Mouse (Mus musculus): ENCODE results near the gene Olfr704. TPM values are rescaled to one million over a fixed set of nuclear protein-coding genes. Genes with fewer than 3 reads are reported as not detected.
"Not testable (repeated sequence)": the region's sequence is repeated elsewhere in the genome, so short reads cannot be mapped to it uniquely, and the experiment has no call there.

Olfr704 gene
- total RNA-seq (2021): not detected
- long read RNA-seq: 0 reads

DNA sequence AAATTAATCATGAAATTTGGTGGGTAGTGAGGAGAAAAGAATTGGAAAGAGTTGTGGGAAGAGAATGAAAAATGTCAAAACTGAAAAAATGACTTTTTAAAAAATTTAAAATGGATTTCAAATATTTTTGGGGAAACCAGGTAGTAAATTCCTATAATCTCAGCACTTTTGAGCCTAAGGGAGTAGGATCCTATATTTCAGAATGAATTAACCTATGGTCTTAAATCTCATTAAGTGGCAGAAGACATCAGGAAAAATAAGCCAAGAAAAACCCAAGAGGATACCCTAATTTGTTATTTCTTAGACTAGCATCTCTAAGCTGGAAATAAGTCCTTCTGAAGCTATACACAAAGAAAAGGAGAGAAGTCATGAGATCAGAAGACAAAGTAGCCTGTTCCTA is at the start of gene Olfr704:
TSS of gene Olfr704 (plus strand) at position 301 of the 400 bp plus-strand sequence.
- no peak for DNase-seq (ENCODE audit: low spot score in 2 of 2)

DNA sequence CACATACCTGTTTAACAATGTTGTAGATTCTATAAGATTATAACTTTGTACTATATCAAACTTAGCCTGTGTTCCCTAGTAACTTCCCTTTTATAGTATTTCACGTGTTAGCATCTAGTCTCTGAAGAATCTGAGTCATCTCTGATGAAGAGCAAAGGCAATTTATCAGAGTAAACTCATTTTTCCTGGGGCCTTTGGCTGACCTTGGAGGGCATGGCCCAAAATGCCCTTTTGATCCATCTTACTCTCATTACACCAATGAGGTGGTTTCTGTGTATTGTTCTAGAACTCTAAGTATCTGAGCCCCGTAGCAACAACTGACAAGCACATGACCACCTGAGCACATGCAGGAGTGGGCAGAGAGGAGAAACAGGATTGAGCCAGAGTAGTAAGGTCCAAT is 49.2 kb upstream of the Olfr704 start, which contains the start of gene Olfr701:
TSS of gene Olfr701 (plus strand) at position 301 of the 400 bp plus-strand sequence.
- no peak for DNase-seq (ENCODE audit: low spot score in 2 of 2)

DNA sequence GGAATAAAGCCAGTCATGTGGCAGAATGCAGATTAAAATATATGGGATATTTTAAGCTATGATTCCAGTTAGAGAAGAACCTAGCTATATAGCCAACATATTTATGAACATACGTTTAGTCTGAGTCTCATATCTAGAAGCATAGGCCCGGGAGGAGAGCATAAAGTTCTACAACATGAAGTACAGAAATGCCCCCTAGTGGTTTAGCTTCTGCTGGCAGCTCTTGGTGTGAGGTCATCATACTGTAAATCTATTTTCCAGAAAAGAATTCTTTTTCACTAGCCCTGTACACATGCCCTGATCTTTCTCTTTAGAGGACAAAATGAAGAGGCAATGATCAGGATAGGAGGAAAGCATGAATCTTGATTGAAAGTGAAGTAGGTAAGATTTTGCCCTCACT is 47.2 kb upstream of the Olfr704 start:
- DNase-seq (ENCODE audit: low spot score in 2 of 2): no peak

DNA sequence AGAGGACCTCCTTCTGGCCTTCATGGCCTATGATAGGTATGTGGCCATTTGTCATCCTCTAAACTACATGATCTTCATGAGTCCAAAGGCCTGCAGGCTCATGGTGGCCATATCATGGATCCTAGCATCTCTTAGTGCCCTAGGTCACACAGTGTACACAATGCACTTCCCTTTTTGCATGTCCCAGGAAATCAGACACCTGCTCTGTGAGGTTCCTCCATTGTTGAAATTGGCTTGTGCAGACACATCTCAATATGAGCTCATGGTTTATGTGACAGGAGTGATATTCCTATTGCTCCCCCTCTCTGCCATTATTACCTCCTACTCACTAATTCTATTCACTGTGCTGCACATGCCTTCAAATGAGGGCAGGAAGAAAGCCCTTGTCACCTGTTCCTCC is 44.6 kb upstream of the Olfr704 start:
- no peak for DNase-seq (ENCODE audit: low spot score in 2 of 2)

DNA sequence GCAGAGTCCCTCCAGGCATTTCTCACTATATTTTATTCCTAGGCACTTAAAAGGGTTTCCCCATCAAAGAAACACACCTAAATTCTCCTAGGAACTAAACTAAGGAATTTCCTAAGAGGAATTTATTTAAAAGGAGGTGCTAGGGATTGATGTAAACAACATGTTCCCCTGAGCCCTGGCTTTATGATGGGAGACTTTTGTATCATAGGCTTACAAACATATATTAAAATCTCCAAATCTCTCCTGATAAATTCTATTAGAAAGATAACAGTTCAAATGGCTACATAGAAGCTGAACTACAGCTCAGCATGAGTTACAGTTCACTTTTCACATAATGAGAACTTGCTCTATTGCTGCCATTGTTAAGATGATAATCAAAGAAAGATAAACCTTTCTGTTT is 29.2 kb upstream of the Olfr704 start, which contains the start of gene Olfr702:
TSS of gene Olfr702 (minus strand) at position 101 of the 400 bp plus-strand sequence.
- no peak for DNase-seq (ENCODE audit: low spot score in 2 of 2)

DNA sequence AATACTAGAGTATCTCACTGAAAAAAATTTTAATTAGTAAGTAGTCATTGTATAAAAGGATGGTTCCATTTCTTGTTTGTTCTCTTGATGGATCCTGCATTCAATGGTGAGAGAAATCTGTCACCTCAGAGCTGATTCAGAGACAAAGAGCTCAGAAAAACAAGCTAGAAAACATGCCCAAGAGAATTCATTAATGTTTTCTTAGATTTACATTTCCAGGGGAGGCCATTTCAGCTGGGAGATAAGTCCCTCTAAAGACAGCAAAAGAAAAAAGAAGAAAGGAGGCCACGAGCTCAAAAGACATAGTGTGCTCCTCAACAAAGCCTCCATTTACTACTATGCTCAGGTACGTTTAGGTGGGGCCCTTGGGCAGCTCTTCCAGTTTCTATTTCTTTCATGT is 19.9 kb upstream of the Olfr704 start, which contains the start of gene Olfr703:
TSS of gene Olfr703 (plus strand) at position 301 of the 400 bp plus-strand sequence.
- DNase-seq (ENCODE audit: low spot score in 2 of 2): no peak

DNA sequence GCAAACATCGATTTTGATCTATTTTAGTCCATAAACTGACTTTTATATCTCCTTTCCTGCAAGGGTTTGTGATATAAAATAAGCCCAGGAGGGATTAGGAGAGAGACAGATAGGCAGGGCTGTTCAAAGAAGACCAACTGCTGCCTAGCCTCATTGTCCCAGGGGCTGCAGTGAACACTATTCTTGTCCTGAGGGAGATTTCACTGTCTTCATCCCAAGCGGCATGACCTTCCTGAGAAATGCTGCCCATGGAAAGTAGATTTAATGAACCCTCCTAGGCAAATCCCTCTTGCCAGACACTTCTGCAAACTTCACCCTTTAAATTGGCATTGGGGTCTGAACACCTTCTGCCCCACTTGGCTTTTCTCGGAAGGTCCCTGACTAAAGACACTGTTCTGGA is 13.8 kb downstream of the Olfr704 start, which contains the start of gene Olfr705:
TSS of gene Olfr705 (minus strand) at position 101 of the 400 bp plus-strand sequence.
- no peak for DNase-seq (ENCODE audit: low spot score in 2 of 2)

DNA sequence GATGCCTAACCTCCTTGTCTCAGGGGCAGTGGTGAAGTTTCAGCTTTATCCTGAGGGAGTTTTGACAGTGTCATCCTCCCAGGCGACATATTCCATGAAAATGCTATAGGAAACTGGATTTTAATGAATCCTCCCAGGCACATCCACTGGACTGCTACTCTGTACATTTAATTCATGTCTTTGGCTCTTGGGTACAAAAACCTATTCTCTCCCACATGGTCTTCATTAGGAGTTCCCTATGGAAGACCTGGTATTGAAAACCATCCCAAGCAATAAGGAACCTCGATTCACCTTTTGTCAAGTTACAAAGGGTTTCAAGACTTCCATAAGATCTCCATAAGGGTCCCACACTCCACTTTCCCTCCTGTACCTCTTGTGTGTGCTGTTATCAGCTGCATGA is 25.1 kb downstream of the Olfr704 start, which contains the start of gene Olfr706:
TSS of gene Olfr706 (minus strand) at position 101 of the 400 bp plus-strand sequence.
- no peak for DNase-seq (ENCODE audit: low spot score in 2 of 2)

DNA sequence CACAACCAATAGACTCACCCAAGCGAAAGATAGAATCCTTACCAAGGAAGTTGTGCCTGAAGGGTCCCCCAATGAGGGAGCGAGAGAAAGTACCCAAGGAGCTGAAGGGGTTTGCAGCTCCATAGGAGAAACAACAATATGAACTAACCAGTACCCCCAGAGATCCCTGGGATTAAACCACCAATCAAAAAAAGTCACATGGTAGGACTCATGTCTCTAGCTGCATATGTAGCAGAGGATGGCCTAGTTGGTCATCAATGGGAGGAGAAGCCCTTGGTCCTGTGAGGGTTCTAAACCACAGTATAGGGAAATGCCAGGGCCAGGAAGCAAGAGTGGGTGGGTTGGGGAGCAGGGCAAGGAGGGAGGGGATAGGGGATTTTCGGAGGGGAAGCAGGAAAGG is 38.2 kb downstream of the Olfr704 start, which contains the start of gene Olfr707:
TSS of gene Olfr707 (minus strand) at position 101 of the 400 bp plus-strand sequence.
- DNase-seq (ENCODE audit: low spot score in 2 of 2): not testable (repeated sequence)

DNA sequence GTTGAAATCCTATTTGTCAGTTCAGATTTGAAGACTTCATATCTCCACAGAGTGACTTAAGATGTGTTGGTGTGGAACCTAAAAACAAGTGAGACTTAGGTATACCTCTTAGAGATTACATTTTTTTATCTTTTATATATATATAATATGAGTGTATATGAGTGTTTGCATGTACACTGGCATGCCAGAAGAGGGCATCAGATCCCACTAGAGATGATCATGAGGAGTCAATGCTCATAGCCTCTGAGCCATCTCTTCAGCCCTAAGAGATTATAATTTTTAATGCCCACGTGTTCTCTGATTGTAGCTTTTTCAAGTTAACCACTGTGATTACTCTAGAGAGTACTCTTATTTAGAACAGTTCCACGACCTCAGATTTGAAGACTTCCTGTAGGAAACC is 44.7 kb downstream of the Olfr704 start, which contains the start of gene Olfr1532-ps1:
TSS of gene Olfr1532-ps1 (plus strand) at position 326 of the 400 bp plus-strand sequence.
- no peak for DNase-seq (ENCODE audit: low spot score in 2 of 2)

Other genes starting within 250 kb of the Olfr704 start
- gene Olfr693, start 182.6 kb upstream of the Olfr704 start, total RNA-seq (2021): not detected
- gene Olfr694, start 171.4 kb upstream of the Olfr704 start, total RNA-seq (2021): not detected
- not detected for gene Olfr695, start 146.8 kb upstream of the Olfr704 start, total RNA-seq (2021)
- not detected for gene Olfr697, start 120.7 kb upstream of the Olfr704 start, total RNA-seq (2021)
- not detected for gene Olfr698, start 107.8 kb upstream of the Olfr704 start, total RNA-seq (2021)
- not detected for gene Olfr699, start 70.0 kb upstream of the Olfr704 start, total RNA-seq (2021)
- gene Olfr700, start 54.4 kb upstream of the Olfr704 start, total RNA-seq (2021): not detected
- gene Olfr701, start 49.1 kb upstream of the Olfr704 start, total RNA-seq (2021): not detected
- not detected for gene Olfr702, start 29.3 kb upstream of the Olfr704 start, total RNA-seq (2021)
- not detected for gene Olfr703, start 19.8 kb upstream of the Olfr704 start, total RNA-seq (2021)
- not detected for gene Olfr705, start 13.7 kb downstream of the Olfr704 start, total RNA-seq (2021)
- gene Olfr706, start 25.0 kb downstream of the Olfr704 start, total RNA-seq (2021): not detected
- not detected for gene Olfr707, start 38.1 kb downstream of the Olfr704 start, total RNA-seq (2021)
- not detected for gene Olfr1532-ps1, start 44.8 kb downstream of the Olfr704 start, total RNA-seq (2021)
- not detected for gene Olfr709-ps1, start 69.0 kb downstream of the Olfr704 start, total RNA-seq (2021)
- gene Olfr710, start 85.1 kb downstream of the Olfr704 start, total RNA-seq (2021): not detected
- gene Olfr6, start 100.8 kb downstream of the Olfr704 start, total RNA-seq (2021): under 1 TPM; 0.25 to 0.33 TPM
- not detected for gene Olfr711, start 112.3 kb downstream of the Olfr704 start, total RNA-seq (2021)
- gene Olfr2, start 142.9 kb downstream of the Olfr704 start, total RNA-seq (2021): not detected
- not detected for gene Olfr713, start 168.0 kb downstream of the Olfr704 start, total RNA-seq (2021)
- not detected for gene Olfr714, start 207.8 kb downstream of the Olfr704 start, total RNA-seq (2021)
- gene Olfr17, start 230.0 kb downstream of the Olfr704 start, total RNA-seq (2021): not detected
- gene Olfr715b, start 247.2 kb downstream of the Olfr704 start, total RNA-seq (2021): not detected

Data from layer of hippocampus, postnatal 10 days (tissue).